Mouse (Mus musculus): Measurements from ENCODE around the gene Epop. TPM values are rescaled to one million over a fixed set of nuclear protein-coding genes. Genes with fewer than 3 reads are reported as not detected.
"Not testable (repeated sequence)": the region's sequence is repeated elsewhere in the genome, so short reads cannot be mapped to it uniquely, and the experiment has no call there.

Gene Epop
- total RNA-seq, 4 experiments from 2014 or later: 0.92 to 1.7 (median 1.2) TPM

GRCm38 (mm10) chr11:97660734-97661647 lies 31.5 kb upstream of the Epop start:
- no peak for DNase-seq (ENCODE audit: low spot score)

GRCm38 (mm10) chr11:97659990-97660714 lies 30.6 kb upstream of the Epop start:
- DNase-seq (ENCODE audit: low spot score): peak; percentile 76

- no peak for DNase-seq (ENCODE audit: low spot score)
Observed at GRCm38 (mm10) chr11:97659267-97659989, 29.9 kb upstream of the Epop start.

GRCm38 (mm10) chr11:97658751-97659266 lies 29.3 kb upstream of the Epop start:
- DNase-seq (ENCODE audit: low spot score): no peak

GRCm38 (mm10) chr11:97657967-97658366 lies 28.5 kb upstream of the Epop start:
- DNase-seq (ENCODE audit: low spot score): not testable (repeated sequence)

GRCm38 (mm10) chr11:97657184-97657945 lies 27.9 kb upstream of the Epop start:
- no peak for DNase-seq (ENCODE audit: low spot score)

- no peak for DNase-seq (ENCODE audit: low spot score)
Observed at GRCm38 (mm10) chr11:97656269-97656971, 26.9 kb upstream of the Epop start.

- DNase-seq (ENCODE audit: low spot score): no peak
Observed at GRCm38 (mm10) chr11:97654210-97654609, 24.7 kb upstream of the Epop start.

- DNase-seq (ENCODE audit: low spot score): not testable (repeated sequence)
Observed at GRCm38 (mm10) chr11:97653376-97653775, 23.9 kb upstream of the Epop start.

- DNase-seq (ENCODE audit: low spot score): no peak
Observed at GRCm38 (mm10) chr11:97650341-97650740, 20.8 kb upstream of the Epop start.

- DNase-seq (ENCODE audit: low spot score): not testable (repeated sequence)
Observed at GRCm38 (mm10) chr11:97648541-97648940, 19.0 kb upstream of the Epop start.

GRCm38 (mm10) chr11:97644834-97645233 lies 15.3 kb upstream of the Epop start:
- DNase-seq (ENCODE audit: low spot score): peak; percentile 69

GRCm38 (mm10) chr11:97643380-97644055 lies 14.0 kb upstream of the Epop start:
- no peak for DNase-seq (ENCODE audit: low spot score)

- DNase-seq (ENCODE audit: low spot score): no peak
Observed at GRCm38 (mm10) chr11:97642746-97643145, 13.2 kb upstream of the Epop start.

GRCm38 (mm10) chr11:97641668-97642067 lies 12.2 kb upstream of the Epop start:
- DNase-seq (ENCODE audit: low spot score): no peak

GRCm38 (mm10) chr11:97635468-97636019 lies 6.0 kb upstream of the Epop start:
- DNase-seq (ENCODE audit: low spot score): no peak

- DNase-seq (ENCODE audit: low spot score): not testable (repeated sequence)
Observed at GRCm38 (mm10) chr11:97632440-97632839, 2.9 kb upstream of the Epop start.

- peak; percentile 77 for DNase-seq (ENCODE audit: low spot score)
Observed at GRCm38 (mm10) chr11:97631938-97632337, 2.4 kb upstream of the Epop start.

- no peak for DNase-seq (ENCODE audit: low spot score)
Observed at GRCm38 (mm10) chr11:97631500-97631899, 2.0 kb upstream of the Epop start.

All from heart, adult 8-10 months (tissue).